Mouse (Mus musculus): ENCODE data around the gene Hist1h3c. TPM values are rescaled to one million over a fixed set of nuclear protein-coding genes. Genes with fewer than 3 reads are reported as not detected.
"Not testable (repeated sequence)": the region's sequence is repeated elsewhere in the genome, so short reads cannot be mapped to it uniquely, and the experiment has no call there.

The Hist1h3c gene
- polyA plus RNA-seq, 1 experiment from 2014 or later: 1.5 TPM

DNA sequence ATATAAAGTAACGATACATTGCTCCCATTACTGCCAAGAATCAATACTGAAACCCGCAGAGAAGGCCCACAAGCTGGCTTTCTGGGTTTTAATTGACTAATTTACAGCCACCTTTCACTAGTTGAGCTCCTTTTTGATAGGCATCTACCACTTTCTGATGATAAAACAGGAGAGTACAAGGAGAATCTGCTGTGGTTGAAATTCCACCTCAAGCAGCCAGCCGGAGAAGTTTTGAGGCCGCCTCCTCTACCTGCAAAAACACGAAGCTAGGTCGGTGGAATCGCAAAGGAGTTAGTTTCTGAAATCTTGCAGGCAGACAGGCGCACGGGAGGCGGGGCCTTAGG is 17.8 kb upstream of the Hist1h3c start:
- Histone ChIP-seq H3K4me2 (peak overlapping the region; percentile 79), H3K36me3 (no peaks in the 10 kb centered on the region), H3K4me3 (peak overlapping the region; percentile 59), H3K27me3 (no peaks in the 10 kb centered on the region), H3K27ac (replicated peaks) (peak overlapping the region; percentile 90), H3K9ac (peak overlapping the region; percentile 47), H3K4me1 (replicated peaks) (peaks cover 29% of the 10 kb centered on the region), H3K9me3 (no peaks in the 10 kb centered on the region)
- WGBS: under 1% methylated on average over 10 of the region's 10 CpGs
- ATAC-seq (ENCODE audit: low read depth): no peak

- Histone ChIP-seq H3K4me2 (peak within 1 kb of the TSS; percentile 79), H3K27ac (replicated peaks) (peak within 1 kb of the TSS; percentile 90), H3K4me1 (replicated peaks) (peaks cover 34% of the 10 kb centered on the region), H3K9ac (peak within 1 kb of the TSS; percentile 62), H3K4me3 (peak within 1 kb of the TSS; percentile 59)
- ATAC-seq (ENCODE audit: low read depth): peak; percentile 63
- not testable (repeated sequence) for H3K27me3 ChIP-seq, H3K9me3 ChIP-seq, H3K36me3 ChIP-seq
- under 1% methylated on average over 28 of the region's 52 CpGs for WGBS
These were observed 16.7 kb upstream of the Hist1h3c start, which contains the start of gene Hist1h3a for GRCm38 (mm10) chr13:23761871-23762821. Gene Hist1h3a (minus strand): TSS chr13:23762386.

DNA sequence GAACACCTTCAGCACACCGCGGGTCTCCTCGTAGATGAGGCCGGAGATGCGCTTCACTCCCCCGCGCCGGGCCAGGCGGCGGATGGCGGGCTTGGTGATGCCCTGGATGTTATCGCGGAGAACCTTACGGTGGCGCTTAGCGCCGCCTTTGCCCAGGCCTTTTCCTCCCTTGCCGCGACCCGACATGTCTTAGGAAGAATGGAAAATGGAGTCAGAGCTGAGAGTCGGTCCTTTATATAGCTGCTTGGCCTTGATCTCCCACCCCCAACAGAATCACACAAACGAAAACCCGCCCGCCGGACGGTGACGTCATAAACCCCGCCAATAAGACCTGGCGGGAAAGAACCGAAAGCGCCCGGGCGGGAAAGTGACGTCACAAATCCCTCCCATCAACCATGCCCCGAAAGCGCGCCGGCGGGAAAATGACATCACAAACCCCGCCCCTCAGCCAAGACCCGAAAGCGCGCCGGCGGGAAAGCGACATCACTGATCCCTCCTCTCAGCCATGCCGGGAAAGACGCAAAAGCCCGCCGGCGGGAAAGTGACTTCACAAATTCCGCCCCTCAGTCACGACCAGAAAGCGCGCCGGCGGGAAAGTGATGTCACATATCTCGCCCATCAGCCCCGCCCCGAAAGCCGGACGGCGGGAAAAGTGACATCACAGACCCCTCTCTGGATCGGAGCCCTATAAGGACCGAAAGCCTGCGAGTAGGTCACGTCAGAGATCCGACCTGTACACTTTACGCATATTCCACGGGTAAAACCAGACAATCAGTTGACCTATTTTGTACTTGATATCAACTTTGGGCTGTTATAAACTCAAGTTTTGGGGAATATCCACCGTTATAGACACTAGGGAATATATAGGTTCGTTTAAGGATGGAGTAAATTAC is 15.8 kb upstream of the Hist1h3c start, which contains the start of gene Hist1h4a:
TSS of gene Hist1h4a (minus strand) at position 259 of the 893 bp plus-strand sequence.
- Histone ChIP-seq H3K36me3 (no peaks in the 10 kb centered on the region), H3K27ac (replicated peaks) (peak within 1 kb of the TSS; percentile 90), H3K4me3 (peak within 1 kb of the TSS; percentile 59), H3K4me2 (peak within 1 kb of the TSS; percentile 79), H3K9me3 (no peaks in the 10 kb centered on the region), H3K9ac (peak within 1 kb of the TSS; percentile 62), H3K27me3 (no peaks in the 10 kb centered on the region), H3K4me1 (replicated peaks) (peaks cover 34% of the 10 kb centered on the region)
- under 1% methylated on average over 62 of the region's 72 CpGs for WGBS
- ATAC-seq (ENCODE audit: low read depth): peak; percentile 75

- Histone ChIP-seq H3K36me3 (no peaks in the 10 kb centered on the region), H3K9ac (peak overlapping the region; percentile 60), H3K27ac (replicated peaks) (peak overlapping the region; percentile 90), H3K4me2 (peak overlapping the region; percentile 79), H3K4me3 (peak overlapping the region; percentile 59), H3K9me3 (no peaks in the 10 kb centered on the region), H3K4me1 (replicated peaks) (peaks cover 34% of the 10 kb centered on the region), H3K27me3 (no peaks in the 10 kb centered on the region)
- whole genome bisulfite sequencing: 1% methylated on average over 23 of the region's 27 CpGs
- peak; percentile 21 for ATAC-seq (ENCODE audit: low read depth)
These were observed 15.0 kb upstream of the Hist1h3c start for GRCm38 (mm10) chr13:23760240-23760971.

- Histone ChIP-seq H3K4me1 (replicated peaks) (peaks cover 34% of the 10 kb centered on the region), H3K27me3 (no peaks in the 10 kb centered on the region), H3K9ac (peak overlapping the region; percentile 60; the same call in 1 of the 2 replicates), H3K4me2 (peak overlapping the region; percentile 79), H3K36me3 (no peaks in the 10 kb centered on the region), H3K4me3 (no peak overlapping the region), H3K9me3 (no peaks in the 10 kb centered on the region), H3K27ac (replicated peaks) (peak overlapping the region; percentile 90; the same call in 1 of the 2 replicates)
- 77% methylated on average over 1 of the region's 1 CpGs for WGBS
- no peak for ATAC-seq (ENCODE audit: low read depth)
These were observed 14.5 kb upstream of the Hist1h3c start for GRCm38 (mm10) chr13:23759916-23760239.

- H3K36me3 ChIP-seq: no peaks in the 10 kb centered on the region
- no peak for ATAC-seq (ENCODE audit: low read depth)
- H3K27ac ChIP-seq (replicated peaks): no peak overlapping the region
- H3K27me3 ChIP-seq: no peaks in the 10 kb centered on the region
- H3K9ac ChIP-seq: no peak overlapping the region
- peaks cover 31% of the 10 kb centered on the region for H3K4me1 ChIP-seq (replicated peaks)
- H3K4me3 ChIP-seq: no peak overlapping the region
- H3K4me2 ChIP-seq: no peak overlapping the region
- H3K9me3 ChIP-seq: no peaks in the 10 kb centered on the region
- 24% methylated on average over 3 of the region's 3 CpGs for WGBS
These were observed 13.9 kb upstream of the Hist1h3c start for GRCm38 (mm10) chr13:23759251-23759771.

DNA sequence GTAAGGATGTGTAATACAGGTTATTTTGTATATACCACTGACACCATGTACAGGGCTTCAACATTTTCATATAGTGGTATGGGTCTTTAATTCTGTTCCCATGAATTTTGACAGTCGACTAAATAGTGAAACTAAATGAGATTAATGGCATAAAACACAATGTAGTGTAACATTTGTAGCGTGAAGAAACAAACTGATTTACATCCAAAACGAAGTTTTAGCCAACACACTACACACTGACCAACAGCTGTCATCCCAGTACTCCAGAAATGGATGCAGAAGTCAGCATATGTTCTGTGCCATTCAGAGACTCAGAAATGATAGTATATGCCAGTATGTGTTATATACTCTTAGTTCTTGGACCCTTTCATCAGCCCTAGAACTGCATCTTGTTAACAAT is 12.5 kb upstream of the Hist1h3c start:
- WGBS: 41% methylated on average over 3 of the region's 3 CpGs

DNA sequence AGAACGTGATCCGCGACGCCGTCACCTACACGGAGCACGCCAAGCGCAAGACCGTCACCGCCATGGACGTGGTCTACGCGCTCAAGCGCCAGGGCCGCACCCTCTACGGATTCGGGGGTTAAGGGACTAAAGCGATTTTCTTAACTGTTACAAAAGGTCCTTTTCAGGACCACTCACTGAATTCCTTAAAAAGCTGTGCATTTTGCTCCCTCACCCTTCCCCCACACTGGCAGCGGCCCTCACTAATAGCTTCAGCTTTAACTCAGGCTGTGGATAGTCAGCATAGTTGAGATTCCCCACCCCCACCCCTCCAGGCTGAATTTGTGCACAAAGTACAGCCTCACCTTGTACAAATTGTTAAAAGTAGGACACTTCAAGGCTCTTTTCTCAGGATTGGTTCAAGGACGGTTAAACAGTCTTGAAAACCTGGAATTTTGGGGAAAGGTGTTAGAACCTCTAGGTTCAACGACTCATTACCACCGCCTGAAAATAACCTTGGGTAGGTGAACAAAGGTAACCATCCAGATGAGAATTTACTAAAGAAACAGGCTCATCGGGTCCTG is 11.9 kb upstream of the Hist1h3c start:
- peak; percentile 16; the same call in 1 of the 2 replicates for ATAC-seq (ENCODE audit: low read depth)
- peak overlapping the region; percentile 37 for H3K4me3 ChIP-seq
- H3K9ac ChIP-seq: peak overlapping the region; percentile 61

More for the DNA sequence above, 12.5 kb upstream of the Hist1h3c start:
- Histone ChIP-seq H3K4me2 (peak overlapping the region; percentile 65), H3K4me1 (replicated peaks) (peaks cover 23% of the 10 kb centered on the region), H3K4me3 (no peak overlapping the region), H3K27ac (replicated peaks) (no peak overlapping the region), H3K9ac (no peak overlapping the region), H3K27me3 (no peaks in the 10 kb centered on the region), H3K36me3 (no peaks in the 10 kb centered on the region), H3K9me3 (no peaks in the 10 kb centered on the region)
- ATAC-seq (ENCODE audit: low read depth): no peak

GRCm38 (mm10) chr13:23756790-23757189 is 11.4 kb upstream of the Hist1h3c start, which contains the start of gene Hist1h4b:
Gene Hist1h4b (plus strand): TSS chr13:23757013.
- Histone ChIP-seq H3K9me3 (no peaks in the 10 kb centered on the region), H3K4me3 (peak within 1 kb of the TSS; percentile 37), H3K9ac (peak within 1 kb of the TSS; percentile 61), H3K27me3 (no peaks in the 10 kb centered on the region), H3K27ac (replicated peaks) (peak within 1 kb of the TSS; percentile 88), H3K4me1 (replicated peaks) (peaks cover 24% of the 10 kb centered on the region), H3K36me3 (no peaks in the 10 kb centered on the region), H3K4me2 (peak within 1 kb of the TSS; percentile 65)
- ATAC-seq (ENCODE audit: low read depth): peak; percentile 77
- 0% methylated on average over 17 of the region's 22 CpGs for WGBS

More for the DNA sequence above, 11.9 kb upstream of the Hist1h3c start:
- Histone ChIP-seq H3K4me2 (peak overlapping the region; percentile 65), H3K27me3 (no peaks in the 10 kb centered on the region), H3K9me3 (no peaks in the 10 kb centered on the region), H3K27ac (replicated peaks) (peak overlapping the region; percentile 88), H3K4me1 (replicated peaks) (peaks cover 25% of the 10 kb centered on the region), H3K36me3 (no peaks in the 10 kb centered on the region)
- 1% methylated on average over 23 of the region's 23 CpGs for WGBS

DNA sequence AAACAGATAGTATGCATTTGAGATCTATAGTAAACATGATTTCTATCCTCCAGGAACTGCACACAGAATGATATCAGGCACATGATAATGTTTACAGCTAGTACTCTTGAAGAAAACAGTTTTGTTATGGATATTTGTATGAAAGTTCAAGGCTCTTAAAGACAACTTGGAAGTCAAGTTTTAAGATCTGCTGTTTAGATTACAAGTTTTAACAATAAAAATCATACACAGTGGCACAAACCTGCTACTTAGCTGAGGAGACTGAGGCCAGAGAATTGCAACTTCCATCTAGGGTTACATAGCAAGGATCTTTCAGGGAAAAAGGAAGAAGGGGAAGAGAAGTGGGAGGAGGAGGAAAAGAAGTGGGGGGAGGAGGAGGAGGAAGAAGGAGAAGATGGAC is 9.6 kb upstream of the Hist1h3c start:
- no peaks in the 10 kb centered on the region for H3K9me3 ChIP-seq
- H3K27me3 ChIP-seq: no peaks in the 10 kb centered on the region
- ATAC-seq (ENCODE audit: low read depth): no peak
- H3K36me3 ChIP-seq: no peaks in the 10 kb centered on the region
- H3K4me3 ChIP-seq: no peak overlapping the region
- H3K9ac ChIP-seq: no peak overlapping the region
- H3K27ac ChIP-seq (replicated peaks): no peak overlapping the region
- H3K4me1 ChIP-seq (replicated peaks): peaks cover 19% of the 10 kb centered on the region
- no peak overlapping the region for H3K4me2 ChIP-seq
